Mouse (Mus musculus) heart, embryonic 16.5 days (tissue): ENCODE measurements at regions not wholly inside any gene's neighbourhood (a gene's known extent, or its start where the extent isn't known, plus 50 kb on each side); places are given as distances from the start of the nearest gene placed in this dataset.

Experiments used
- ATAC-seq: fragments of 200-750 bp; cut with Nextera tagmentation; replicated peaks from 2 replicates; pipeline ENCODE4 v1.8.0; 2017; ENCODE audit warnings: moderate number of reproducible peaks; ENCODE audit not compliant: insufficient read depth, low FRiP score; ENCODE audit errors: extremely low read depth
- H3K27ac ChIP-seq: fragments of 300-500 bp; sonication (generic); 2 replicates; pipeline ENCODE4 v1.5.1; 2014; ENCODE audit warnings: mild to moderate bottlenecking, low read length, control low read depth, moderate library complexity
- H3K27me3 ChIP-seq: fragments of 300-500 bp; sonication (generic); 2 replicates; pipeline ENCODE4 v1.6.1; 2014; ENCODE audit warnings: low read length, mixed read lengths; ENCODE audit not compliant: control insufficient read depth, insufficient read depth
- H3K36me3 ChIP-seq: fragments of 300-500 bp; sonication (generic); 2 replicates; pipeline ENCODE4 v1.6.1; 2014; ENCODE audit not compliant: control insufficient read depth, insufficient read depth
- H3K4me1 ChIP-seq: fragments of 300-500 bp; sonication (generic); 2 replicates; pipeline ENCODE4 v1.6.1; 2014; ENCODE audit warnings: low read length, mixed read lengths; ENCODE audit not compliant: control insufficient read depth, insufficient read depth
- H3K4me2 ChIP-seq: fragments of 300-500 bp; sonication (generic); 2 replicates; pipeline ENCODE4 v1.6.1; 2014; ENCODE audit warnings: low read depth, mild to moderate bottlenecking, control low read depth, low read length
- H3K4me3 ChIP-seq: fragments of 300-500 bp; sonication (generic); 2 replicates; pipeline ENCODE4 v1.5.1; 2014; ENCODE audit warnings: mild to moderate bottlenecking, control low read depth, low read length
- H3K9ac ChIP-seq: fragments of 300-500 bp; sonication (generic); 2 replicates; pipeline ENCODE4 v1.6.1; 2014; ENCODE audit warnings: low read length, control low read depth
- H3K9me3 ChIP-seq: fragments of 300-500 bp; sonication (generic); replicated peaks from 2 replicates; pipeline ENCODE4 v1.6.1; 2016; ENCODE audit warnings: low read length; ENCODE audit not compliant: control insufficient read depth
- WGBS: fragments of 180-500 bp; shearing (Covaris S2); extraction: QIAGEN DNeasy Blood & Tissue Kit; methylation state at CpG from one replicate; pipeline ENCODE4 v1.1.7; 2014; 5-methylcytosine and 5-hydroxymethylcytosine counted together

DNA sequence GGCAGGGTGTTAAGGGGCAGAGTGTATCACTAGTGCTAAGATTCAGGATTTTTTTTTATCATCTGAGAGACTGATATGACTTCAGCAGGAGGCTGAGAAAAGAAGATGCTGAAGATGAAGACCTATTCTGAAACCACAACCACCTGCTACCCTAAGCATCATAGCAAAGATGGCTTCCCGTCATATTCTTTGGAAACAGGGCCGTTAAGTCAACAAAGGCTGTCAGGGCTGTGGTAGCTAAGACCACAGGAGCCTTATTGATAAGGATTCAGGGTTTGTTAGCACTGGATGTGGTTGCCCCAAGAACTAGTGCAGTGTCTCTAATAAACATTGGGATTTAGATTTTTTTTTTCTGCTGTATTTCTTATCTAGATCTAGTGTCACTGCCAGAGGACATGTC is 56.7 kb upstream of the Rasgrp1 start:
- WGBS: 53% methylated on average over 2 of the region's 2 CpGs
- ATAC-seq: peak; percentile 60
- H3K4me2 ChIP-seq: no peak overlapping the region
- no peak overlapping the region for H3K27ac ChIP-seq
- H3K9ac ChIP-seq: no peak overlapping the region
- no peaks in the 10 kb centered on the region for H3K27me3 ChIP-seq
- no peak overlapping the region for H3K4me3 ChIP-seq
- H3K36me3 ChIP-seq: no peaks in the 10 kb centered on the region
- H3K4me1 ChIP-seq: no peaks in the 10 kb centered on the region
- H3K9me3 ChIP-seq: no peaks in the 10 kb centered on the region

DNA sequence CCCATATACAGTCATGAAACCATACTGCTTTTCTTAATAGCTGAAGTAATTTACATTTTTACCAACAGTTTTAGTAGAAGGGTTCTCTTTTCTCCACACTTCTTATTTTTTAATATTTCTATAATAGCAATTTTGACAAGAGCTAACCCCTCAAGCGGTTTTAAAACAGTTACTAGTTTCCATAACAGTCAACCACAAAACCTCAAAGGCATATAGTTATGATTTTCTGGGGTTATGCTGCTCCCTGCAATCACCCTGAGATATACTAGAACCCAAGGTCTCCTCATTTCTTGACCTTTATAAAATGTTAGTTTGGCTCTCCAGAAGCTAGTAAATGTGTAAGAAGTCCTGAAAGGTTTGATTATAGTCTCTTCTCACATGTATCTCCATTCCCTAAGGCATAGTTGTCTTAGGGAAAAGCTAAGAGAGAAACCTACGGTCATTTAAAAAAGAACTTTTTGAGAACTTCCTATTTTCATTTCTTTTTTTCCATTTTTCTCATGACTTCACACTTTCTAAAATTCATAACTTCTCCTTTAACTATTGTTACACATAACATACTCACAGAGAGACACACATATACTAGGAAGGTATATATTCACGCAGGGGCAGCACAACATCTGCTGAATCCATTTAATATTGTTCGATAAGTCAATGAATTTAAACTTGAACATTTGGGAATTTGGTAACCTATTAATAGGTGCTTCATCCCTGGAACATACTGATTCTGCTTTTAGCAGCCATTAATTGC is 60.8 kb upstream of the Rasgrp1 start:
- H3K36me3 ChIP-seq: no peaks in the 10 kb centered on the region
- no peak overlapping the region for H3K4me3 ChIP-seq
- ATAC-seq: no peak
- H3K4me1 ChIP-seq: no peaks in the 10 kb centered on the region
- H3K27me3 ChIP-seq: no peaks in the 10 kb centered on the region
- H3K9me3 ChIP-seq: no peaks in the 10 kb centered on the region
- 85% methylated on average over 4 of the region's 4 CpGs for WGBS
- no peak overlapping the region for H3K4me2 ChIP-seq
- no peak overlapping the region for H3K27ac ChIP-seq
- H3K9ac ChIP-seq: no peak overlapping the region

DNA sequence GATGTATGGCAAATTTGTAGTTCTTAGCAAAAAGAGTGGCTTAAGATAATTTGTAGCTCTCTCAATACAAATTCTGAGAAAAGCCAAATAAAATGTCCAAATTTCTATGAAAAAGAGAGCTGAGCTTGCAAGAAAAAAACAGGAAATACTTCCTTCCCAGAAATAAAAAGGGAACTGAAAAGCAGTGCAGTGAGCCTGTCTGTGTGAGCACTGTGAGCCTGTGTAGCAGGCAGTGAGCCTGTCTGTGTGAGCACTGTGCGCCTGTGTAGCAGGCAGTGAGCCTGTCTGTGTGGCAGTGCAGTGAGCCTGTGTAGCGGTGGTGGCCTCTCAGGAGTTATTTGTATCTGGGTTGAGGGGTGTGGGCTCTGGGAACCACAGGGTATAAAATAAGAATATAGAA is 62.7 kb upstream of the Rasgrp1 start:
- H3K36me3 ChIP-seq: no peaks in the 10 kb centered on the region
- no peak for ATAC-seq
- no peaks in the 10 kb centered on the region for H3K9me3 ChIP-seq
- no peaks in the 10 kb centered on the region for H3K4me1 ChIP-seq
- H3K9ac ChIP-seq: no peak overlapping the region
- no peak overlapping the region for H3K4me2 ChIP-seq
- H3K4me3 ChIP-seq: no peak overlapping the region
- H3K27me3 ChIP-seq: no peaks in the 10 kb centered on the region
- WGBS: 67% methylated on average over 2 of the region's 2 CpGs
- no peak overlapping the region for H3K27ac ChIP-seq

- H3K27me3 ChIP-seq: no peaks in the 10 kb centered on the region
- no peak overlapping the region for H3K4me2 ChIP-seq
- H3K9me3 ChIP-seq: no peaks in the 10 kb centered on the region
- 71% methylated on average over 5 of the region's 5 CpGs for WGBS
- no peaks in the 10 kb centered on the region for H3K4me1 ChIP-seq
- H3K36me3 ChIP-seq: no peaks in the 10 kb centered on the region
- no peak overlapping the region for H3K4me3 ChIP-seq
- no peak; the same call in 1 of the 2 replicates for ATAC-seq
- no peak overlapping the region for H3K27ac ChIP-seq
- H3K9ac ChIP-seq: no peak overlapping the region
These were observed 65.4 kb upstream of the Rasgrp1 start for GRCm38 (mm10) chr2:117408241-117408640.

DNA sequence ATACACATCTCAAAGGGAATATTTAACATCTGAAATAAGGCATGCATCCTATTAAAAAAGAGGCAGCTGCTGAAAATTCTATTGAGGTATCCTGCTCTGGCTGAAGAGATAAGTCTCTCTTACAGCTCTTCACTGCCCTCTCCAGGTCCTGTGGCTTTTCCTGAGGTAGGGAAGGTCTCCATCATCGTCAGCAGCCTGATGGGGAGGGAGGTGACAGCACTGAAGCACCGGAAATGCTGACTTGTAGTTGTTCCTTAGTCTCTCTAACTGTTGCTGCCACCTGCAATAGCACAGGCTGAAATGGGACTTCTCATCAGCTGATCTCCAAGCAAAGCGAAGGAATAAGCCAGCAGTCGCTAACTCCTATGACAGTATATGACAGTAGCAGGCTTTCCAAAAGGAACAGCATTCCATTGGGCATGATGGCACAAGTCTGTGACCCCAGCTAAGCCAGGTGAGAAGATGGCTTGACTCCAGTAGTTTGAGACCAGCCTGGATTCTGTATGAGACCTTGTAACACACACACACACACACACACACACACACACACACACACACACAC is 69.3 kb upstream of the Rasgrp1 start:
- Histone ChIP-seq H3K4me3 (no peak overlapping the region), H3K9ac (no peak overlapping the region), H3K36me3 (no peaks in the 10 kb centered on the region), H3K4me2 (no peak overlapping the region), H3K9me3 (no peaks in the 10 kb centered on the region), H3K27ac (no peak overlapping the region), H3K4me1 (no peaks in the 10 kb centered on the region), H3K27me3 (no peaks in the 10 kb centered on the region)
- peak; percentile 75 for ATAC-seq
- 35% methylated on average over 4 of the region's 4 CpGs for WGBS

DNA sequence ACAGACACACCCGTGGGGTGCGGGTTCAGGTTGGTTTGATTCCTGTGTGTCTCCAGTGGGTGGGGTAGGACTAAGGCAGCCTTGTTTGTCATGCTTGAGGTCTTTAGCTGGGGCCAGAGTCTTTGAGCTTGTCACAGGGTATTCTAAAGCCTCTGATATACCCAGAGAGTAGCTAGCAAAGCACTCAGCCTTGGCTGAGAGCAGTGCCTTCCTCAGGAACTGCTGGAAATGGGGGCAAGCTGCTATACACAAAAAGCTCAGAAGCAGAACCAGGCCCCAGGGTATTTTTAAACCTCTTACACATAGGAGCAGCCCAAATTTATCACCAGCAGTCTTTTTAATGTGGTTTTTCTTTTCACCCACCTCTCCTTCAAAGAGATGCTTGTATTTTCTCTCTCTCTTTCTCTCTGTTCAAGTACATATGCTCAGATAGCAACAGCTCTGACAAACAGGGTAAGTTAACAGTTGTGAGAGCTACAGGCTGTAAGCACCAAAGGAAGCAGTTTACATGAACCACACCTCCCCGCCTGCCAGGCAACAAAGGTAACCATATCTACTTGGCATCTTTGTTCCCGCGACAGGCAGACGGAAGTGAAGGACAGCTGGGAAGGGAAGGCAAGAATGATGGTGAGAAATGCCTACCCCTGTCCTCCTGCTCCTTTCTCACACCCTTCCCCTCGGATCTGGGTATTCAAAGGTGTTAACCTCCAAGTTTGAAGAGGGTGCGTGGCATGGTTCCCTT is 74.6 kb upstream of the Rasgrp1 start:
- peak overlapping the region; percentile 27; the same call in 1 of the 2 replicates for H3K27ac ChIP-seq
- H3K4me2 ChIP-seq: no peak overlapping the region
- H3K27me3 ChIP-seq: no peaks in the 10 kb centered on the region
- H3K9ac ChIP-seq: no peak overlapping the region
- H3K4me1 ChIP-seq: no peaks in the 10 kb centered on the region
- no peak overlapping the region for H3K4me3 ChIP-seq
- H3K9me3 ChIP-seq: no peaks in the 10 kb centered on the region
- 0 out of 2 replicates have a peak, but pooled peaks have one; percentile 47 for ATAC-seq
- H3K36me3 ChIP-seq: no peaks in the 10 kb centered on the region
- 56% methylated on average over 8 of the region's 8 CpGs for WGBS

DNA sequence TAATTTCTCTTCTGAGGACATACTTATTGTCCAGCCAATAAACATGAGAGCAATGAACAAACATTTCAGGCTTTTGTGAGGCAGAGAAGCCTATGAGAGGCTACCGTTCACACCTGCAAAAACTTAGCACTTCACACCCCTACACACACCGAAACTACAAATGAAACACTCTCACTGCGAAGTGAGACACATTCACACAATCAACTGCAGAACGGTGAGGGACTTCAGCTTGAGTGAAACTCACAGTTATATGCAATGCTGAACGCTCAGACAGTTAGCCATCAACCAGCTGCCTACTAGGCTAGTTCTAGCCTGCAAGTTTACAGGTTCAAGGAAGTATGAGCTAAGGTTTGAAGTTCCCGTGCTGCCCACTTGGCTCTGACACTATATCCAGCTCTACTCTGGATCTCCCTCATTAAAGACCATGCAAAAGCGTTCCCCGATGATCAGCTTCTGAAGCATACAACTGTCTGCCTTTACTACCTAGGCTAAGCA is 75.4 kb upstream of the Rasgrp1 start:
- Histone ChIP-seq H3K9ac (no peak overlapping the region), H3K4me2 (no peak overlapping the region), H3K4me3 (no peak overlapping the region), H3K36me3 (no peaks in the 10 kb centered on the region), H3K27me3 (no peaks in the 10 kb centered on the region), H3K27ac (peak overlapping the region; percentile 26; the same call in 1 of the 2 replicates), H3K4me1 (no peaks in the 10 kb centered on the region), H3K9me3 (no peaks in the 10 kb centered on the region)
- WGBS: 79% methylated on average over 8 of the region's 8 CpGs
- no peak; the same call in 1 of the 2 replicates for ATAC-seq

DNA sequence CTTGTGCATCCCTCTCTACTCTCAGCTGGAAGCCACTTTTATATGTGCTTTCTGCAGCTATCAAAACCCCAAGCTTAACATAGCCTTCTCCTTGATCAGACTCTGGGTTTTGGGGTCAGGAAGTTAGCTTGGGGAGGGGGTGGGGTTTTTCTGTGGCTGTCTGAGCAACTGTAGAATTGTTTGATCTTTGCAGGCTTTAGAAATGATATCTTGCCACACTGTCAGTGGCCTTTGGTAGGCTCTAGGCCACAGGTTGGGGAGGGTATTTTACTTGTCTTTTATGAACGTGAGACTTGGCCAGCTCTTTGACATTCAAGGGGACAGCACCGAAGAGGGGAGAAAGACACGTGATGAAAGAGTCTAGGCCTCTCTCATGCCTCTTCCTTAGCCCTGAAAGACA is 75.9 kb upstream of the Rasgrp1 start:
- no peak overlapping the region for H3K4me3 ChIP-seq
- H3K9ac ChIP-seq: no peak overlapping the region
- ATAC-seq: 0 out of 2 replicates have a peak, but pooled peaks have one; percentile 43
- no peak overlapping the region for H3K27ac ChIP-seq
- H3K4me1 ChIP-seq: no peaks in the 10 kb centered on the region
- no peaks in the 10 kb centered on the region for H3K9me3 ChIP-seq
- 55% methylated on average over 3 of the region's 3 CpGs for WGBS
- H3K36me3 ChIP-seq: no peaks in the 10 kb centered on the region
- H3K4me2 ChIP-seq: no peak overlapping the region
- no peaks in the 10 kb centered on the region for H3K27me3 ChIP-seq

DNA sequence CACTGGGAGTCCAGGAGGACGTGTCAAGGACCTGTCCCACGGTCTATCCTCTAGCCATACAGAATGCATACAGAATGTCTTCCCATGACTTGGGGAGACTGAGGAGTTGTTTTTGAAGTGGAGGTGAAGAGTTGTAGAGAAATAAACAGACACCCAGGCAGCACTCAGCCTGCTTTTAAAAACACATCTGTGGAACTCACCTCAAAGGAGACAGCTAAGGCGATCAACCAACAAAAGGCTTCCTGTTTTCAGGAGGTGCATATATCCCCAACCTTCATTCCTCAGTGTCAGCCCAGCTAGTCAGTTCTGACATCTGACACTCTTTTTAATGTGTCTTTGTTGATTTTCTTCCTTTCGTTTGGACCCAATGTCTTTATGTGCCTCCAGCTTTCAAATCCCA is 78.6 kb upstream of the Rasgrp1 start:
- ATAC-seq: no peak
- Histone ChIP-seq H3K36me3 (no peaks in the 10 kb centered on the region), H3K9ac (no peak overlapping the region), H3K27me3 (no peaks in the 10 kb centered on the region), H3K4me1 (no peaks in the 10 kb centered on the region), H3K27ac (no peak overlapping the region), H3K4me3 (no peak overlapping the region), H3K9me3 (no peaks in the 10 kb centered on the region; the same call in 1 of the 2 replicates), H3K4me2 (no peak overlapping the region)
- WGBS: 63% methylated on average over 4 of the region's 4 CpGs
